Mouse (Mus musculus) limb, embryonic 11.5 days (tissue): ENCODE data around the gene Speer4a. TPM values are rescaled to one million over a fixed set of nuclear protein-coding genes. Genes with fewer than 3 reads are reported as not detected.
"Not testable (repeated sequence)": the region's sequence is repeated elsewhere in the genome, so short reads cannot be mapped to it uniquely, and the experiment has no call there.

Source experiments
- ATAC-seq: fragments of 200-750 bp; cut with Nextera tagmentation; 2 replicates; pipeline ENCODE4 v1.8.0; 2017; ENCODE audit warnings: low read depth; ENCODE audit not compliant: insufficient number of reproducible peaks, low FRiP score, low TSS enrichment
- DNase-seq: peaks from one replicate; pipeline ENCODE4 v3.0.0-alpha.2; 2015; ENCODE audit warnings: low spot score
- H3K27ac ChIP-seq: fragments of 300-500 bp; sonication (generic); replicated peaks from 2 replicates; pipeline ENCODE4 v1.5.1; 2014; ENCODE audit warnings: low read depth, mild to moderate bottlenecking, low read length
- H3K27me3 ChIP-seq: fragments of 300-500 bp; sonication (generic); 2 replicates; pipeline ENCODE4 v1.6.1; 2014; ENCODE audit warnings: mild to moderate bottlenecking, low read length, mixed read lengths; ENCODE audit not compliant: control insufficient read depth, insufficient read depth
- H3K36me3 ChIP-seq: fragments of 300-500 bp; sonication (generic); 2 replicates; pipeline ENCODE4 v1.6.1; 2014; ENCODE audit warnings: mild to moderate bottlenecking, low read length, moderate library complexity, mixed read lengths; ENCODE audit not compliant: control insufficient read depth, insufficient read depth
- H3K4me1 ChIP-seq: fragments of 300-500 bp; sonication (generic); 2 replicates; pipeline ENCODE4 v1.6.1; 2014; ENCODE audit warnings: low read length, mixed read lengths; ENCODE audit not compliant: control insufficient read depth, insufficient read depth
- H3K4me2 ChIP-seq: fragments of 300-500 bp; sonication (generic); 2 replicates; pipeline ENCODE4 v1.6.1; 2014; ENCODE audit warnings: low read depth, mild to moderate bottlenecking, moderate library complexity; ENCODE audit not compliant: severe bottlenecking
- H3K4me3 ChIP-seq: fragments of 300-500 bp; sonication (generic); 2 replicates; pipeline ENCODE4 v1.5.1; 2014; ENCODE audit warnings: low read depth, low read length
- H3K9ac ChIP-seq: fragments of 300-500 bp; sonication (generic); 2 replicates; pipeline ENCODE4 v1.6.1; 2014; ENCODE audit warnings: mild to moderate bottlenecking, low read length
- H3K9me3 ChIP-seq: fragments of 300-500 bp; sonication (generic); 2 replicates; pipeline ENCODE4 v1.6.1; 2016; ENCODE audit warnings: low read length; ENCODE audit not compliant: control insufficient read depth
- WGBS: fragments of 180-500 bp; shearing (Covaris S2); extraction: QIAGEN DNeasy Blood & Tissue Kit; methylation state at CpG from one replicate; pipeline ENCODE4 v1.1.7; 2014; 5-methylcytosine and 5-hydroxymethylcytosine counted together
- polyA plus RNA-seq: library from polyadenylated mRNA; unstranded; fragments of >200 nt; fragmentation: Nextera tagmentation; extraction: Ambion mirVana; gene quantifications from 2 replicates; pipeline ENCODE4 v1.2.1, GENCODE M21; 2014

Gene Speer4a
- 0.07 TPM in 1 of 2 replicates, not detected in the other for polyA plus RNA-seq

DNA sequence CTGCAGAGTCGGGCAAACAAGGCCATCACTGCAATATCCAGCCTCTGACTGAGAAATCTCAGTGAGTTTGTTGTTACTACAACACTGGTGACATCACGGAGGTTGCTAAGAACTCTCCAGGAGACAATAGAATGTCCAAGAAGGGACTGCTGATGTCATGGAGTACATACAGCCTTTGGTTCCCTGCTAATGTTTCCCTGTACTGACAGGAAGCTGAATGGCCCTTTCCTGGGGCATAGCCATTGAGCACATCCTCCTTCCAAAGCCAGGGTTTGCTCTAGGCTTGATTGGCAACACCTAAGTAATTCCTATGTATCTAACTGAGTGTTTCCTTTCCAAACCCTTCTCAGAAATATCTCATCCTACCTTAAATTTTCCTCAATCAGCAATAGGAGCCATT lies at the start of gene Speer4a:
Gene Speer4a (minus strand): TSS at position 101 of the 400 bp plus-strand sequence.
- not testable (repeated sequence) for H3K4me3 ChIP-seq, ATAC-seq, H3K27ac ChIP-seq, H3K4me1 ChIP-seq, H3K9ac ChIP-seq, H3K9me3 ChIP-seq, H3K36me3 ChIP-seq, H3K27me3 ChIP-seq, H3K4me2 ChIP-seq, DNase-seq
- WGBS, result 81% methylated on average over 2 of the region's 2 CpGs

DNA sequence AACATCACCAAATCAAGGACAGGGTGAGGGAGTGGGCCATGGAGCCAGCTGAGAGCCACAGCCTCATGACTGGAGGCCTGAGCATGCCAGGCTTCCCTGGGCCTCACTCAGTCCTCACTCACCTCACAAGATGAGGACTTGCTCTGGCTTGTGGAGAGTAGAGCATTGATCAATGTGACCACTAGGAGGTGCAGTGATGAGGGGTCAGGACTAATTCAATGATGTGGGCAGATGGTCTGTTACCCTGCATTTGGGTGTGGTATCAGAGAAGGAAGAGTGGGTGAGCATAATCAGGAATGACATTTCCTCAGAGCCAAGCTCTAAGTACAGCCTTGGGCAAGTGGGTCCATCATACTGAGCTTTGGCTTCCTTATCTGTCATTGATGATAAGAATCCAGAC lies 39.7 kb upstream of the Speer4a start:
- not testable (repeated sequence) for H3K27me3 ChIP-seq, H3K9me3 ChIP-seq, H3K9ac ChIP-seq, H3K4me1 ChIP-seq, H3K4me3 ChIP-seq, H3K27ac ChIP-seq, H3K4me2 ChIP-seq, ATAC-seq, H3K36me3 ChIP-seq
- peak; percentile 21 for DNase-seq

DNA sequence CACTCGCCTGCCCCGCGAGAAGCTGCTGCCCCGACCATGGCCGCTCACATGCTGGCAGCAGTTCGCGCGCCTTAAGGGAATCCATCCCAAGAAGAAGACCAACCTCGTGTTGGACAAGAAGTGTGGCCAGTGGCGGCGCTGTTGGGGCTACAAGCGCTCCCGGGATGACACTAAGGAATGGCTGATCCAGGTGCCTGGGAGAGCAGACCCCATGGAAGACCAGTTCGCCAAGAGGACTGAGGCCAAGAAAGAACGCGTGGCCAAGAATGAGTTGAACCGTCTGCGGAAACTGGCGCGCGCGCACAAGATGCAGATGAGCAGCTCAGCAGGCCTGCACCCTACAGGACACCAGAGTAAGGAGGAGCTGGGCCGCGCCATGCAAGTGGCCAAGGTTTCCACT lies 31.4 kb upstream of the Speer4a start:
- 85% methylated on average over 24 of the region's 24 CpGs for WGBS
- Histone ChIP-seq H3K9ac (no peak overlapping the region), H3K4me1 (no peaks in the 10 kb centered on the region), H3K27ac (no peak overlapping the region), H3K4me2 (no peak overlapping the region), H3K9me3 (no peaks in the 10 kb centered on the region), H3K4me3 (no peak overlapping the region), H3K36me3 (no peaks in the 10 kb centered on the region), H3K27me3 (no peaks in the 10 kb centered on the region)
- ATAC-seq (no peak), DNase-seq (no peak)

DNA sequence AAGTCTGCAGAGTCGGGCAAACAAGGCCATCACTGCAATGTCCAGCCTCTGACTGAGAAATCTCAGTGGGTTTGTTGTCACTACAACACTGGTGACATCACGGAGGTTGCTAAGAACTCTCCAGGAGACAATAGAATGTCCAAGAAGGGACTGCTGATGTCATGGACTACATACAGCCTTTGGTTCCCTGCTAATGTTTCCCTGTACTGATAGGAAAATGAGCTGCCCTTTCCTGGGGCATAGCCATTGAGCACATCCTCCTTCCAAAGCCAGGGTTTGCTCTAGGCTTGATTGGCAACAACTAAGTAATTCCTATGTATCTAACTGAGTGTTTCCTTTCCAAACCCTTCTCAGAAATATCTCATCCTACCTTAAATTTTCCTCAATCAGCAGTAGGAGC lies 19.1 kb upstream of the Speer4a start, which contains the start of gene Gm7347:
Gene Gm7347 (minus strand): TSS at position 101 of the 400 bp plus-strand sequence.
- not testable (repeated sequence) for H3K27me3 ChIP-seq, H3K27ac ChIP-seq, H3K4me1 ChIP-seq, H3K4me3 ChIP-seq, DNase-seq, H3K9me3 ChIP-seq, H3K36me3 ChIP-seq, H3K9ac ChIP-seq, ATAC-seq, H3K4me2 ChIP-seq
- no CpG with 5 or more reads among the region's 2 CpGs for WGBS

DNA sequence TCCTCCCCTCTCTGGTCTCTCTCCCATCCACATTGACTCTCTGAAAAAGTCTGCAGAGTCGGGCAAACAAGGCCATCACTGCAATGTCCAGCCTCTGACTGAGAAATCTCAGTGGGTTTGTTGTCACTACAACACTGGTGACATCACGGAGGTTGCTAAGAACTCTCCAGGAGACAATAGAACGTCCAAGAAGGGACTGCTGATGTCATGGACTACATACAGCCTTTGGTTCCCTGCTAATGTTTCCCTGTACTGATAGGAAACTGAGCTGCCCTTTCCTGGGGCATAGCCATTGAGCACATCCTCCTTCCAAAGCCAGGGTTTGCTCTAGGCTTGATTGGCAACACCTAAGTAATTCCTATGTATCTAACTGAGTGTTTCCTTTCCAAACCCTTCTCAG lies 16.5 kb downstream of the Speer4a start, which contains the start of gene Gm5862:
Gene Gm5862 (minus strand): TSS at position 101 of the 400 bp plus-strand sequence.
- DNase-seq, H3K4me2 ChIP-seq: not testable (repeated sequence)

DNA sequence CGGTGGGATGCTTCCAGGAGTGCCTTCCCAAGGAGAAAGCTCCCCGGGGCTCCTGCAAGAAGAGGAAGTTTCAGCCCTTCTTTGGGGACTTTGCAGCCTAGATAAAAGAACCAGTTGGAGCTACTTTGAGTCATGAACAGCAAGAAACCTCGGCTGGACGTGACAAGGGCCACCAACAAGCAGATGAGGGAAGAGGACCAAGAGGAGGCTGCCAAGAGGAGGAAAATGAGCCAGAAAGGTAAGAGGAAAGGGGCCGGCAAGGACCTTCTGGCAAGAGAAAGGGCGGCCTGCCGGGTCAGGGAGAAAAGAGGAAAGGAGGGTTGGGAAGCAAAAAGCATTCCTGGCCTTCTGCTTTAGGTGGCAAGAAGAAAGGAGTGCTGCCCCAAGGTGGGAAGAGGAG lies 31.7 kb downstream of the Speer4a start:
- not testable (repeated sequence) for H3K4me3 ChIP-seq, H3K9me3 ChIP-seq, H3K4me1 ChIP-seq, H3K27ac ChIP-seq, H3K9ac ChIP-seq, H3K36me3 ChIP-seq, ATAC-seq, H3K4me2 ChIP-seq, DNase-seq, H3K27me3 ChIP-seq
- 69% methylated on average over 6 of the region's 7 CpGs for WGBS

More for the DNA sequence above, 16.5 kb downstream of the Speer4a start, which contains the start of gene Gm5862:
- H3K9me3 ChIP-seq, H3K36me3 ChIP-seq, H3K4me1 ChIP-seq, H3K9ac ChIP-seq, H3K4me3 ChIP-seq, ATAC-seq, H3K27ac ChIP-seq, H3K27me3 ChIP-seq: not testable (repeated sequence)
- WGBS, result no CpG with 5 or more reads among the region's 3 CpGs

DNA sequence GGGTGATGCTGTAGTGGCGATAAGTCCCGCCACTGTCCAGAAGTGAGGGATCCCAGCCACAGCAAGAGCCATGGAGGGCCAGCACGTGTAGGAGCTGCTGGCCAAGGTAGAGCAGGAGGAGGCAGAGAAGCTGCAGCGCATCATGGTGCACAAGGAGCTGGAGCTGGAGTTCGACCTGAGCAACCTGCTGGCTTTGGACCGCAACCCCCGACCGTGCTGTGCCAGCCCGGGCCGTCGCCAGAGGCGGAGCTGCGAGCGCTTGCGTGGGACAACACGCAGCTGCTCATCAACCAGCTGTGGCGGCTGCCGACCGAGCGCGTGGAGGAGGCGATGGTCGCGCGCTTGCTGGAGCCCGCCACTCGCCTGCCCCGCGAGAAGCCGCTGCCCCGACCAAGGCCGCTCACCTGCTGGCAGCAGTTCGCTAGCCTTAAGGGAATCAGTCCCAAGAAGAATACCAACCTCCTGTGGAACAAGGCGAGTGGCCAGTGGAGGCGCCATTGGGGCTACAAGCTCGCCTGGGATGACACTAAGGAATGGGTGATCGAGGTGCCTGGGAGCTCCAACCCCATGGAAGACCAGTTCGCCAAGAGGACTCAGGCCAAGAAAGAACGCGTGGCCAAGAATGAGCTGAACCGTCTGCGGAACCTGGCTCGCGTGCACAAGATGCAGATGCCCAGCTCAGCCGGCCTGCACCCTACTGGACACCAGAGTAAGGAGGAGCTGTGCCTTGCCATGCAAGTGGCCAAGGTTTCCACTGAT lies 32.2 kb downstream of the Speer4a start:
- 19% methylated on average over 42 of the region's 45 CpGs for WGBS
- DNase-seq, result peak; percentile 66
- Histone ChIP-seq H3K4me3 (peak overlapping the region; percentile 20), H3K4me2 (peak overlapping the region; percentile 45)
- H3K4me1 ChIP-seq, H3K9ac ChIP-seq, H3K27me3 ChIP-seq, H3K36me3 ChIP-seq, H3K9me3 ChIP-seq, H3K27ac ChIP-seq: not testable (repeated sequence)
- peak; percentile 82 for ATAC-seq

DNA sequence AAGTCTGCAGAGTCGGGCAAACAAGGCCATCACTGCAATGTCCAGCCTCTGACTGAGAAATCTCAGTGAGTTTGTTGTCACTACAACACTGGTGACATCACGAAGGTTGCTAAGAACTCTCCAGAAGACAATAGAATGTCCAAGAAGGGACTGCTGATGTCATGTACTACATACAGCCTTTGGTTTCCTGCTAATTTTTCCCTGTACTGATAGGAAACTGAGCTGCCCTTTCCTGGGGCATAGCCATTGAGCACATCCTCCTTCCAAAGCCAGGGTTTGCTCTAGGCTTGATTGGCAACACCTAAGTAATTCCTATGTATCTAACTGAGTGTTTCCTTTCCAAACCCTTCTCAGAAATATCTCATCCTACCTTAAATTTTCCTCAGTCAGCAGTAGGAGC lies 34.7 kb downstream of the Speer4a start, which contains the start of gene Gm1979:
Gene Gm1979 (minus strand): TSS at position 101 of the 400 bp plus-strand sequence.
- H3K9ac ChIP-seq, H3K27me3 ChIP-seq, H3K4me3 ChIP-seq, H3K9me3 ChIP-seq, H3K36me3 ChIP-seq, H3K4me2 ChIP-seq, DNase-seq, H3K27ac ChIP-seq, ATAC-seq, H3K4me1 ChIP-seq: not testable (repeated sequence)
- 100% methylated on average over 1 of the region's 2 CpGs for WGBS
